Comparison of ENCODE assay signal across 13 mouse cellular contexts in the genomic region with DNA sequence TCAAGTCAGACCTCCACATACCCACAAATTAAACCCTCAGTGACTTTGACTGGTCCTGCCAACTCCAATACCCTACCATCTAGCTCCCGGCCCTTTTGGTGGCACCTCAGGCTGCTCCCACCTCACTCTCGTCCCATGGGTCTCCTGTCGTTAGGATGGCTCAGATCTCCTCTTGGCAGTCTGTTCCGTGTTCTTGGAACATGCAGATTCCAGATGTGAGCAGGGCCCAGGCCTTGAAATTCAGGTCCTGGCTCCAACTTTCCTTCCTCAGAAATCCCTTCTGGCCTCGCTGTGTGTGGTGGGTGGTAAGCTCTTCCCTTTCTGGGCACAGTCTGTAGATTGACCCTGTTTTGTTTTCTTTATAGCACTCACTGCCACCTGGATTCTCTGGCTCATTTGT.
"Had no signal": no experiment of that assay in that cellular context is flagged by ENCODE, and none has a peak within 500 bp of the region (broad histone marks: within the 10 kb centered on the region; RNA-seq: fewer than 3 reads in every experiment).

No protein-coding gene starts in this region.

- DNase-seq: kidney, adult 8-10 months; kidney, postnatal 25 days; left cerebral cortex, postnatal 4 days; lung, embryonic 14.5 days; lung, postnatal 10 days; right cerebral cortex, postnatal 25 days; thymus, postnatal 14 days had no signal

- H3K36me3 ChIP-seq: limb, embryonic 15.5 days; liver, embryonic 12.5 days; midbrain, embryonic 13.5 days had no signal

- H3K27ac ChIP-seq: limb, embryonic 15.5 days; liver, embryonic 12.5 days; macrophage; midbrain, embryonic 13.5 days; stomach, postnatal 0 days had no signal

- H3K9me3 ChIP-seq: limb, embryonic 15.5 days; liver, embryonic 12.5 days; megakaryocyte, embryonic 14.5 days; midbrain, embryonic 13.5 days had no signal

- H3K4me2 ChIP-seq: limb, embryonic 15.5 days; liver, embryonic 12.5 days; lung, embryonic 14.5 days; midbrain, embryonic 13.5 days had no signal

- ATAC-seq: liver, embryonic 12.5 days; midbrain, embryonic 13.5 days had no signal

- H3K4me3 ChIP-seq: limb, embryonic 15.5 days; liver, embryonic 12.5 days; megakaryocyte, embryonic 14.5 days; midbrain, embryonic 13.5 days had no signal

- H3K27me3 ChIP-seq: limb, embryonic 15.5 days; liver, embryonic 12.5 days; megakaryocyte, embryonic 14.5 days had no signal

- H3K9ac ChIP-seq: limb, embryonic 15.5 days; liver, embryonic 12.5 days; lung, embryonic 14.5 days; midbrain, embryonic 13.5 days had no signal

- H3K4me1 ChIP-seq: liver, embryonic 12.5 days; megakaryocyte, embryonic 14.5 days had no signal
